Mouse (Mus musculus) midbrain, embryonic 12.5 days (tissue): ENCODE data around the gene Gm11077. TPM values are rescaled to one million over a fixed set of nuclear protein-coding genes. Genes with fewer than 3 reads are reported as not detected.

Experiments used
- ATAC-seq: fragments of 200-750 bp; cut with Nextera tagmentation; 2 replicates; pipeline ENCODE4 v1.8.0; 2017; ENCODE audit warnings: low read depth, moderate TSS enrichment, moderate library complexity; ENCODE audit not compliant: low FRiP score
- H3K27ac ChIP-seq: fragments of 300-500 bp; sonication (generic); replicated peaks from 2 replicates; pipeline ENCODE4 v1.5.1; 2016; ENCODE audit warnings: mild to moderate bottlenecking
- H3K27me3 ChIP-seq: fragments of 300-500 bp; sonication (generic); 2 replicates; pipeline ENCODE4 v1.6.1; 2016; ENCODE audit warnings: mild to moderate bottlenecking
- H3K36me3 ChIP-seq: fragments of 300-500 bp; sonication (generic); 2 replicates; pipeline ENCODE4 v1.6.1; 2016
- H3K4me1 ChIP-seq: fragments of 300-500 bp; sonication (generic); 2 replicates; pipeline ENCODE4 v1.6.1; 2016
- H3K4me2 ChIP-seq: fragments of 300-500 bp; sonication (generic); replicated peaks from 2 replicates; pipeline ENCODE4 v1.6.1; 2016; ENCODE audit warnings: mild to moderate bottlenecking, moderate library complexity
- H3K4me3 ChIP-seq: fragments of 300-500 bp; sonication (generic); 2 replicates; pipeline ENCODE4 v1.5.1; 2016; ENCODE audit warnings: mild to moderate bottlenecking
- H3K9ac ChIP-seq: fragments of 300-500 bp; sonication (generic); replicated peaks from 2 replicates; pipeline ENCODE4 v1.6.1; 2016; ENCODE audit warnings: mild to moderate bottlenecking, moderate library complexity
- H3K9me3 ChIP-seq: fragments of 300-500 bp; sonication (generic); 2 replicates; pipeline ENCODE4 v1.6.1; 2016; ENCODE audit warnings: mild to moderate bottlenecking
- WGBS: fragments of 180-500 bp; shearing (Covaris S2); methylation state at CpG from one replicate; pipeline ENCODE4 v1.1.7; 2016; 5-methylcytosine and 5-hydroxymethylcytosine counted together
- polyA plus RNA-seq: library from polyadenylated mRNA; unstranded; fragments of >200 nt; fragmentation: Nextera tagmentation; extraction: Ambion mirVana; gene quantifications from 2 replicates; pipeline ENCODE4 v1.2.1, GENCODE M21; 2016

The Gm11077 gene
- polyA plus RNA-seq, 1 experiment from 2014 or later: not detected

DNA sequence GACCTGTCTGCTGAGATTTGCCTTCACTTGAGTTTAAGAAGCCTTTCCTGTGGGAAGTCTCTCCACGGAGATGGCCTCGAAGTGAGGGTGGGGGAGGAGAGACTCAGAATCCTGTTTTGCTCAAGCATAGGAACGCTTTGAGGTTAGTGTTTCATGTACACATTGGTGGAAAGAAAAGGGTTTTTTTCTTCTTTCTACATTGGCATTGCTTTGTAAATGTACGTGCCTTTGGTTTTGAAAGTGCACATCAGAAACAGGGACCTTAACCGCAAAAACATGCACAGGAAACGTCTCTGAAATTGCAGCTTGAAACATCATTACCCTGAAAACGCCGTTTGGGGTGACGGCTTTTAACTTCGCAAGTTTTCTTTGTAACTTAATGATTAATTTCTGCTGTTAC is 21.0 kb upstream of the Gm11077 start:
- no peak for ATAC-seq
- Histone ChIP-seq H3K27ac (no peak overlapping the region), H3K36me3 (no peaks in the 10 kb centered on the region), H3K9ac (no peak overlapping the region), H3K27me3 (peaks cover 3% of the 10 kb centered on the region; the same call in 1 of the 2 replicates), H3K4me2 (no peak overlapping the region), H3K4me3 (no peak overlapping the region), H3K9me3 (no peaks in the 10 kb centered on the region), H3K4me1 (no peaks in the 10 kb centered on the region)
- 86% methylated on average over 10 of the region's 10 CpGs for WGBS

DNA sequence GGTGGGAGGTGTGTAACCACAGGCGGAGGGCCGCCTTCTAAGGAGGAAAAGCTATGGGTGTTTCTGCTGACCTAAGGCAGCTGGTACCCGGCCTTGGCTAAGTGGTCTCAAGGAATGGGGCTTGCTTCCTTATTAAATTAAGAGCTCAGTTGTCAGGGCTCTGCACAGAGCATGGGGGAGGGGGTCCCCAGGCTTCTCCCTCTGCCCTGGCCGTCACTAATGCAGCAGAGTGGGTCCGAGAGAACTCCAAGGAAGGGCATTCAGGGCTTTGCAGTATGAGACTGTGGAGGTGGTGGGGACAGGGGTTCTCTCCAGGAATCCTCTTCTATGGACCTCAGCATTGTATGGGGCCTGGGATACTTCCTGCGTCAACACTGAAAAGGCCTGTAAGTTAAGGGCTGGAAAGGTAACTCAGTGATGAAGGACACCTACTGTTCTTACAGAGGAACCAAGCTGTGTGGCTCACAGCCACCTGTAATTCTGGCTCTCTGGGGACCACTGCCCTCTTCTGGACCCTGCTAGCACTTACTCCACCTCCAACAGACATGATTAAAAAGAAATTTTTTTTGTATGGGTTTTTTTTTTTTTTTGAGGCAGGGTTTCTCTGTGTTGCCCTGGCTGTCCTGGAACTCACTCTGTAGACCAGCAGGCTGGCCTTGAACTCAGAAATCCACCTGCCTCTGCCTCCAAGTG is 19.5 kb upstream of the Gm11077 start:
- Histone ChIP-seq H3K27ac (no peak overlapping the region), H3K9ac (no peak overlapping the region), H3K36me3 (no peaks in the 10 kb centered on the region), H3K27me3 (peaks cover 3% of the 10 kb centered on the region), H3K4me3 (no peak overlapping the region), H3K4me1 (no peaks in the 10 kb centered on the region), H3K9me3 (no peaks in the 10 kb centered on the region), H3K4me2 (no peak overlapping the region)
- no peak for ATAC-seq
- WGBS: 53% methylated on average over 6 of the region's 6 CpGs

GRCm38 (mm10) chr6:140712754-140713153 is 16.3 kb upstream of the Gm11077 start:
- H3K36me3 ChIP-seq: no peaks in the 10 kb centered on the region
- WGBS: 8% methylated on average over 11 of the region's 11 CpGs
- no peak overlapping the region for H3K27ac ChIP-seq
- H3K9ac ChIP-seq: no peak overlapping the region
- no peak overlapping the region for H3K4me3 ChIP-seq
- no peaks in the 10 kb centered on the region for H3K4me1 ChIP-seq
- H3K9me3 ChIP-seq: no peaks in the 10 kb centered on the region
- peaks cover 3% of the 10 kb centered on the region for H3K27me3 ChIP-seq
- H3K4me2 ChIP-seq: no peak overlapping the region
- ATAC-seq: peak; percentile 57; the same call in 1 of the 2 replicates

GRCm38 (mm10) chr6:140714905-140715365 is 14.1 kb upstream of the Gm11077 start:
- H3K36me3 ChIP-seq: no peaks in the 10 kb centered on the region
- no peak overlapping the region for H3K27ac ChIP-seq
- no peaks in the 10 kb centered on the region for H3K4me1 ChIP-seq
- 23% methylated on average over 10 of the region's 10 CpGs for WGBS
- ATAC-seq: peak; percentile 68
- no peaks in the 10 kb centered on the region for H3K9me3 ChIP-seq
- H3K9ac ChIP-seq: no peak overlapping the region
- H3K4me3 ChIP-seq: no peak overlapping the region
- peaks cover 3% of the 10 kb centered on the region for H3K27me3 ChIP-seq
- no peak overlapping the region for H3K4me2 ChIP-seq

GRCm38 (mm10) chr6:140722058-140722457 is 7.0 kb upstream of the Gm11077 start:
- Histone ChIP-seq H3K27me3 (no peaks in the 10 kb centered on the region), H3K4me3 (no peak overlapping the region), H3K9ac (no peak overlapping the region), H3K36me3 (no peaks in the 10 kb centered on the region), H3K4me1 (no peaks in the 10 kb centered on the region), H3K4me2 (no peak overlapping the region), H3K9me3 (no peaks in the 10 kb centered on the region), H3K27ac (no peak overlapping the region)
- ATAC-seq: no peak
- 81% methylated on average over 10 of the region's 10 CpGs for WGBS

DNA sequence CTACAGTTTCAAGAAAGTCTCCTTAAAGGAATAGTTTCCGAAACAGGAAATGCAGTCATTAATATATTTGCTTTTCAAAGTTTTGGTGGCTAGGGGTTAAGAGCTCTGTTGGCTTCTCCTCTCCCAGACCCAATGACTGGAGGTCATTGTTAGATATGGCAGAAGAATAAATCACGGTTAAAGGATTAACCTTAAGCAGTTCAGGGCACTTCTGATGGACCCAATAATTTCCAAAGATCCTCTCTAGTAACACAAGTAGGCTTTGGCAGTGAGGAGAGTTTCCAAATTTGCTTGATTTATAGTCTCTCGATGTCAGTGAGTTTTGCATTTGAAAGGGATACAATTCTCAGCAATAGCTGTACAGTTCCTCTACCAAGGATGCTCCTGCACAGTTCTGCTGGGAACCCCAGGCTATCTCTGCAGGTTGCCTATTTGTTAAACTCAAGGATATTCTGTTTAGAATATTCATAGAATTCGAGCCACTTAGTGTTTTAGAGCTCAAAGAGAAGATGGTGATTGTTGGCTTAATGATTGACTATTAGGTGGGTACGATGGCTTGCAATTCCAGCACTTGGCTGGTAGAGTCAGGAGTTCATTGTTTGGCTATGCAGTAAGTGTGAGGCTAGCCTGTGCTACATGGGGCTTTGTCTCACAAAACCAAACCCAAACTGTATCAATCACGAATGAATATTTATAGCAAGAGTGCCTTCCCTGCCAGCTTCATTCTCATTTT is 1.8 kb downstream of the Gm11077 start:
- no peaks in the 10 kb centered on the region; the same call in 1 of the 2 replicates for H3K27me3 ChIP-seq
- no peak overlapping the region for H3K9ac ChIP-seq
- H3K9me3 ChIP-seq: no peaks in the 10 kb centered on the region
- H3K4me2 ChIP-seq: no peak overlapping the region
- H3K4me3 ChIP-seq: no peak overlapping the region
- no peaks in the 10 kb centered on the region for H3K36me3 ChIP-seq
- 71% methylated on average over 6 of the region's 6 CpGs for WGBS
- peak; percentile 28 for ATAC-seq
- H3K27ac ChIP-seq: no peak overlapping the region; the same call in 1 of the 2 replicates
- peaks cover 6% of the 10 kb centered on the region for H3K4me1 ChIP-seq

- WGBS: 49% methylated on average over 1 of the region's 1 CpGs
- Histone ChIP-seq H3K4me3 (no peak overlapping the region), H3K27me3 (no peaks in the 10 kb centered on the region; the same call in 1 of the 2 replicates), H3K36me3 (no peaks in the 10 kb centered on the region), H3K9me3 (no peaks in the 10 kb centered on the region), H3K4me1 (peaks cover 6% of the 10 kb centered on the region), H3K4me2 (no peak overlapping the region), H3K27ac (no peak overlapping the region), H3K9ac (no peak overlapping the region)
- peak; percentile 68 for ATAC-seq
These were observed 2.3 kb downstream of the Gm11077 start for GRCm38 (mm10) chr6:140731402-140731730.

DNA sequence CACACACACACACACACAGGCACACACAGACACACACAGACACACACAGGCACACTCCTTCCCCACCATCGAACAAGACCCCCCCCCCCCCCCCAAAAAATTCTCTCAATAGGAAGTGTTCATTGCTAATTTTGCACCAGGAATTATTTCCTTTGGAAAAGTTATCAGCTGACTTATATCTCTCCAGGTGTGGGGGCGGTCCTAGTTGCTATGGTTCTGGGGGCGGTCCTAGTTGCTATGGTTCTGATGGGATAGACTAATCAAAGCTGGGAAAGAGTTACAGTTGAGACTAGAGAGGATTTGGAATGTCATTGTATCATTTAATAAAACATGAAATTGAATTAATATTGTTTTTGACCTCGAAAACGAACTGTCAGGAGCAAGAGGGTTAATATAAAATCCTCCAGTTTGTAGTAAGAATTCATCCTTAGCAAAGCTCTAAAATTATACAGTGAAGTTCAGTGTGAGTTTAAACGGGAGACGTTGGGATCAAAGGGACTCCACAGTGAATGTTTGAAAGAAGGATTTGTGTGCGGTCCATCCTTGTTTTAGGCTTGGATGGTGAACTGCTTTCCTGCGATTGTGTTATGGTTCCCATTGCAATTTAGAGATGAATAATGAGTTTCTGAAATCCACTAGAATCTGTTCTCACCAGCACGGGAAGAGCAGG is 4.0 kb downstream of the Gm11077 start:
- Histone ChIP-seq H3K27me3 (no peaks in the 10 kb centered on the region; the same call in 1 of the 2 replicates), H3K4me1 (peaks cover 6% of the 10 kb centered on the region), H3K27ac (0 out of 2 replicates have a peak overlapping the region, but pooled peaks have one; percentile 39), H3K9ac (peak overlapping the region; percentile 51), H3K4me2 (peak overlapping the region; percentile 59), H3K36me3 (no peaks in the 10 kb centered on the region), H3K9me3 (no peaks in the 10 kb centered on the region), H3K4me3 (peak overlapping the region; percentile 36)
- ATAC-seq: peak; percentile 60; the same call in 1 of the 2 replicates
- 31% methylated on average over 10 of the region's 10 CpGs for WGBS

DNA sequence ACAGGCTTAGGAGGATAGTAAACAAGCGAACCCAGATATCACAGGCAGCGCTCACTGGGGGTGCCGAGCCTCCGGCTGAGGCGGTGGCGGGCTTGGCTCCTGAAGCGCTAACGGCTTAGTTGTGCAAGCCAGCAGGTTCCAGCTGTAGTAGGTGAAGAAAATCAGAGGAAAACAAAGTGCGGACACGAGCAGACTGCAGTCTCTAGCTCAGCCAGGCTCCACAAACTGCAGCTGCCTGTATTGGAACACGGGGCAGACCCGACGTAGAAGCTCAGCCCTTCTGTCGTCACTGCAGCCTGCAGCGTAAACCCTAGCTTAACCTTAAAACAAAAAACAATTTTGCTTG is 4.5 kb downstream of the Gm11077 start:
- H3K27me3 ChIP-seq: no peaks in the 10 kb centered on the region; the same call in 1 of the 2 replicates
- no peaks in the 10 kb centered on the region for H3K9me3 ChIP-seq
- H3K36me3 ChIP-seq: no peaks in the 10 kb centered on the region
- peaks cover 6% of the 10 kb centered on the region for H3K4me1 ChIP-seq
- WGBS: 8% methylated on average over 15 of the region's 15 CpGs
- H3K4me2 ChIP-seq: peak overlapping the region; percentile 59
- peak; percentile 56 for ATAC-seq
- H3K27ac ChIP-seq: 0 out of 2 replicates have a peak overlapping the region, but pooled peaks have one; percentile 39
- peak overlapping the region; percentile 51 for H3K9ac ChIP-seq
- peak overlapping the region; percentile 36 for H3K4me3 ChIP-seq

GRCm38 (mm10) chr6:140745586-140745985 is 16.5 kb downstream of the Gm11077 start:
- Histone ChIP-seq H3K36me3 (no peaks in the 10 kb centered on the region), H3K9me3 (peaks cover 5% of the 10 kb centered on the region; the same call in 1 of the 2 replicates), H3K27ac (no peak overlapping the region), H3K9ac (no peak overlapping the region), H3K4me3 (no peak overlapping the region), H3K27me3 (no peaks in the 10 kb centered on the region), H3K4me1 (no peaks in the 10 kb centered on the region), H3K4me2 (no peak overlapping the region)
- WGBS: 53% methylated on average over 3 of the region's 3 CpGs
- ATAC-seq: no peak

DNA sequence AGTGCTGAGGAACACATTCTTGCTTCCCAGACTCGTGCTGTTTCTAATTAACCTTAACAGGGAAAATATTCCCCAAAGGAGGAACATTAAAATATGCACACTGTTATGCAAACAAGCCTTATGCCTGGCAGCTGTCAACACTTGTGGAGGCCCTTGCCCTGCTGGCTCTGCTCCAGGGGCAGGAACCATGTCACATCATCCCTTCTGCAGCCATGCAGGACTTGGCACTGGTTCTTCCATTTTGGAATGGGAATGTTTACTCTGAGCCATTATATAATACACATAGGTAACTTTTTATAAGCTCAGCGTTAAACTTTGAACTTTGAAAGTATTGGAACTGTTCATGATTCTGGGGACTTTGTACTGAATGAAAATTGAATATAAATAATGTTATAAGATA is 18.5 kb downstream of the Gm11077 start:
- Histone ChIP-seq H3K4me1 (no peaks in the 10 kb centered on the region), H3K9me3 (peaks cover 5% of the 10 kb centered on the region; the same call in 1 of the 2 replicates), H3K36me3 (no peaks in the 10 kb centered on the region), H3K27me3 (no peaks in the 10 kb centered on the region), H3K4me2 (no peak overlapping the region), H3K9ac (no peak overlapping the region), H3K27ac (no peak overlapping the region), H3K4me3 (no peak overlapping the region)
- WGBS: 75% methylated on average over 2 of the region's 2 CpGs
- no peak; the same call in 1 of the 2 replicates for ATAC-seq
